In genomic region chr15:6520505-6521155, GRCm38 (mm10) we compare ENCODE assay signal across 24 mouse cellular contexts. TPM values are rescaled to one million over a fixed set of nuclear protein-coding genes. Genes with fewer than 3 reads are reported as not detected.
A peak's percentile ranks its signal among the peaks of the same experiment; 100 is the strongest.
DNase-seq lines count a peak whose midpoint lies in the region; ATAC-seq and TF ChIP-seq lines count a peak whose summit lies in the region.
"Had no signal": no experiment of that assay in that cellular context is flagged by ENCODE, and none has a peak within 500 bp of the region (broad histone marks: within the 10 kb centered on the region; RNA-seq: fewer than 3 reads in every experiment).

No protein-coding gene starts in this region.

- ATAC-seq in liver, embryonic 11.5 days (replicated peaks; ENCODE audit: low FRiP score) = peak; percentile 73
- ATAC-seq: Patski had no signal

- dilution Hi-C loops in CH12.LX (cut with MboI; ENCODE audit: extremely low pct_ligation_motif_present, extremely low pct_unique_long_range_greater_than_20kb, low sequenced_read_pairs) = no loop called here

- H3K9me3 ChIP-seq in CH12.LX (replicated peaks; ENCODE audit: low read length) = no peaks in the 10 kb centered on the region
- H3K9me3 ChIP-seq in liver, embryonic 11.5 days (ENCODE audit: control insufficient read depth, low read length) = no peaks in the 10 kb centered on the region
- H3K9me3 ChIP-seq: embryonic facial prominence, embryonic 15.5 days; forebrain, embryonic 12.5 days; limb, embryonic 13.5 days; lung, embryonic 15.5 days; neural tube, embryonic 15.5 days had no signal

- TF ChIP-seq RAD21 in CH12.LX (IDR thresholded peaks at IDR 0.05; ENCODE audit: low read depth, low read length) = no peak

- H3K36me3 ChIP-seq in CH12.LX (replicated peaks in 1 of 2; ENCODE audit: control insufficient read depth in 1 of 2, insufficient read depth in 1 of 2, low read length in 1 of 2) (no peaks in the 10 kb centered on the region), macrophage (ENCODE audit: inconsistent target) (no peaks in the 10 kb centered on the region)
- H3K36me3 ChIP-seq in liver, embryonic 11.5 days (ENCODE audit: control insufficient read depth, insufficient read depth, low read length) = no peaks in the 10 kb centered on the region
- H3K36me3 ChIP-seq: embryonic facial prominence, embryonic 15.5 days; forebrain, embryonic 12.5 days; limb, embryonic 13.5 days; lung, embryonic 15.5 days; neural tube, embryonic 15.5 days had no signal

- H3K4me2 ChIP-seq in CH12.LX (ENCODE audit: insufficient read depth, low read depth, poor library complexity, severe bottlenecking) = peak overlapping the region; percentile 38; the same call in 1 of the 2 replicates
- H3K4me2 ChIP-seq in liver, embryonic 11.5 days = peak overlapping the region; percentile 38
- H3K4me2 ChIP-seq: embryonic facial prominence, embryonic 15.5 days; forebrain, embryonic 12.5 days; limb, embryonic 13.5 days; lung, embryonic 15.5 days; neural tube, embryonic 15.5 days had no signal

- WGBS in liver, embryonic 11.5 days = 28% methylated on average over 10 of the region's 10 CpGs
- 39% methylated on average over 10 of the region's 10 CpGs for WGBS in macrophage (ENCODE audit: missing documents)

- peaks cover 2 to 22% of the 10 kb centered on the region in 2 experiments; a peak in 2 of 4 replicates for H3K4me1 ChIP-seq in CH12.LX (ENCODE audit: control insufficient read depth in 1 of 2, insufficient read depth in 2 of 2)
- peaks cover 14% of the 10 kb centered on the region for H3K4me1 ChIP-seq in liver, embryonic 11.5 days (replicated peaks; ENCODE audit: control insufficient read depth, insufficient read depth, low read length)
- H3K4me1 ChIP-seq: embryonic facial prominence, embryonic 15.5 days; forebrain, embryonic 12.5 days; lung, embryonic 15.5 days; neural tube, embryonic 15.5 days had no signal

- TF ChIP-seq EP300 in CH12.LX (IDR thresholded peaks at IDR 0.05; ENCODE audit: low read length) = no peak

- no peak for DNase-seq in CH12.LX (ENCODE audit: extremely low read depth)
- peak; percentile 64 for DNase-seq in c-Kit-positive CD71-positive TER-119-positive erythroid progenitor cells, embryonic 14.5 days (ENCODE audit: low spot score)
- DNase-seq in liver, embryonic 11.5 days (ENCODE audit: low spot score) = no peak
- no peak for DNase-seq in heart, adult 18-20 months
- DNase-seq in urinary bladder, adult 18-20 months (ENCODE audit: low spot score in 2 of 2) = no peak
- no peak for DNase-seq in layer of hippocampus, postnatal 10 days (ENCODE audit: low spot score in 2 of 2)
- DNase-seq: adrenal gland, postnatal 10 days; B cell, adult 2 months; cerebellum, adult 11-12 months; cerebellum, postnatal 25 days; heart, adult 2 months; kidney, adult 9 months; kidney, postnatal 25 days; lung, postnatal 4 days; right cerebral cortex, postnatal 14 days; thymus, adult 18-20 months; thymus, postnatal 4 days had no signal

- no peak for TF ChIP-seq CTCF in CH12.LX (conservative IDR thresholded peaks at IDR 0.05 in 1 of 2, IDR thresholded peaks at IDR 0.05 in 1 of 2; ENCODE audit: low read depth in 2 of 2, low read length in 2 of 2)

- in situ Hi-C loops in CH12.LX (cut with MboI; ENCODE audit: low pct_ligation_motif_present, low pct_unique_long_range_greater_than_20kb, low sequenced_read_pairs) = no loop called here

- H3K4me3 ChIP-seq in CH12.LX (replicated peaks in 1 of 3; ENCODE audit: low read depth in 2 of 3, low read length in 2 of 3, poor library complexity in 1 of 3) = no peak overlapping the region
- H3K4me3 ChIP-seq in liver, embryonic 11.5 days (ENCODE audit: low read depth, low read length) = no peak overlapping the region
- no peak overlapping the region for H3K4me3 ChIP-seq in macrophage (ENCODE audit: inconsistent target)
- H3K4me3 ChIP-seq: embryonic facial prominence, embryonic 15.5 days; forebrain, embryonic 12.5 days; heart, adult 2 months; limb, embryonic 13.5 days; lung, embryonic 15.5 days; neural tube, embryonic 15.5 days had no signal

- H3K27me3 ChIP-seq in CH12.LX (replicated peaks) = no peaks in the 10 kb centered on the region
- no peaks in the 10 kb centered on the region for H3K27me3 ChIP-seq in liver, embryonic 11.5 days (replicated peaks; ENCODE audit: control insufficient read depth, insufficient read depth, low read length)
- H3K27me3 ChIP-seq: embryonic facial prominence, embryonic 15.5 days; forebrain, embryonic 12.5 days; limb, embryonic 13.5 days; lung, embryonic 15.5 days; neural tube, embryonic 15.5 days; Patski had no signal

- H3K79me2 ChIP-seq in CH12.LX (replicated peaks; ENCODE audit: control insufficient read depth, extremely low read depth, insufficient read depth, poor library complexity, severe bottlenecking) (no peaks in the 10 kb centered on the region), macrophage (ENCODE audit: inconsistent target) (peaks cover 27% of the 10 kb centered on the region)

- TF ChIP-seq POLR2A in CH12.LX (IDR thresholded peaks at IDR 0.05; ENCODE audit: low read depth, low read length) = no peak

- no peak overlapping the region for H3K27ac ChIP-seq in CH12.LX (ENCODE audit: insufficient read depth, low read depth)
- peak overlapping the region; percentile 38 for H3K27ac ChIP-seq in liver, embryonic 11.5 days (ENCODE audit: low read depth, low read length)
- H3K27ac ChIP-seq in macrophage = peak overlapping the region; percentile 70; the same call in 1 of the 2 replicates
- H3K27ac ChIP-seq: embryonic facial prominence, embryonic 15.5 days; forebrain, embryonic 12.5 days; heart, adult 2 months; limb, embryonic 13.5 days; lung, embryonic 15.5 days; neural tube, embryonic 15.5 days had no signal

- H3K9ac ChIP-seq in CH12.LX (ENCODE audit: insufficient read depth, low read depth) = no peak overlapping the region
- no peak overlapping the region for H3K9ac ChIP-seq in liver, embryonic 11.5 days (ENCODE audit: low read depth, low read length)
- H3K9ac ChIP-seq: embryonic facial prominence, embryonic 15.5 days; forebrain, embryonic 12.5 days; limb, embryonic 13.5 days; lung, embryonic 15.5 days; neural tube, embryonic 15.5 days had no signal

TF ChIP-seq in CH12.LX, 34 proteins besides CTCF, POLR2A, EP300 and RAD21:
- TF ChIP-seq POLR2AphosphoS2 (IDR thresholded peaks at IDR 0.05; ENCODE audit: low read depth, low read length) = no peak

RNA-seq across cellular contexts. Expression of gene Fyb, which starts 2.0 kb away (rescaled TPM):
- total RNA-seq in CH12.LX (2012; rRNA removed) (53.1 and 60.1 TPM in 2 replicates), CH12.LX (2014; rRNA removed) (13.4 and 17.6 TPM in 2 replicates)
- polyA plus RNA-seq in CH12.LX (2012; ENCODE audit: insufficient read length, low read depth) (32.2 and 127 TPM in 2 replicates), macrophage (2018) (370 to 786 TPM (median 465 TPM) in 3 replicates)
- 38.7 and 41.1 TPM in 2 replicates for polyA plus RNA-seq in liver, embryonic 11.5 days (2014; fragmentation: Nextera tagmentation; extraction: Ambion mirVana)
- 1,000 to 10,000 TPM in 25 of 26 experiments, 100 to 1,000 TPM in 1; 946 to 4,580 (median 3,223) TPM for total RNA-seq in macrophage (2018; cell fraction: chromatin; rRNA removed)
- total RNA-seq in macrophage (2018; cell fraction: cytosol; rRNA removed) = 1,000 to 10,000 TPM in 9 of 26 experiments, 100 to 1,000 TPM in 17; 417 to 1,132 (median 746) TPM
- 1,000 to 10,000 TPM; 1,077 to 2,236 (median 1,801) TPM for total RNA-seq in macrophage (2018; cell fraction: nucleus; rRNA removed)
- total RNA-seq in heart, adult 18-20 months (2021) = 10 to 100 TPM; 19.8 to 34.3 TPM
- 10 to 100 TPM in 1 of 2 experiments, 1 to 10 TPM in 1; 9.2 to 10.9 TPM for total RNA-seq in layer of hippocampus, postnatal 10 days (2021)
